Mouse (Mus musculus): ENCODE measurements around the gene Bet1l.

Gene Bet1l

DNA sequence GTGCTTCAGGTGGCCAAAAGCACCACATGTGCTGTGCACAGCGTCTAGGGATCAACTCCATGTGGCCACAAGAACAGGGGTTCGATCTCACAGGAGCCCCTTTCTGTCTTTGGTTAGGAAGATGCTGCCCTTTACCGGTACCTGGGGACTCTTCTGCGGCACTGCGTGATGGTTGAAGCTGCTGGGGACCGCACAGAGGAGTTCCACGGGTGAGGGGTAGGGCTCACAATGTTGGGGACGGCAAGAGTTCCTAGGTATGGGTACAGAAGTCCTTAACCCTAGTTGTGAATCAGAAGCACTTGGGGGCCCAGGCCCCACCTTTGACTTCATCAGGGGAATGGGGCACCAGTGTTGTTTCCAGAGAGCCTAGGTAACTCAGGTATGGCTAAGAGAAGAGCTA is 1.4 kb upstream of the Bet1l start:
- DNase-seq (ENCODE audit: low read depth, low spot score), result no peak

DNA sequence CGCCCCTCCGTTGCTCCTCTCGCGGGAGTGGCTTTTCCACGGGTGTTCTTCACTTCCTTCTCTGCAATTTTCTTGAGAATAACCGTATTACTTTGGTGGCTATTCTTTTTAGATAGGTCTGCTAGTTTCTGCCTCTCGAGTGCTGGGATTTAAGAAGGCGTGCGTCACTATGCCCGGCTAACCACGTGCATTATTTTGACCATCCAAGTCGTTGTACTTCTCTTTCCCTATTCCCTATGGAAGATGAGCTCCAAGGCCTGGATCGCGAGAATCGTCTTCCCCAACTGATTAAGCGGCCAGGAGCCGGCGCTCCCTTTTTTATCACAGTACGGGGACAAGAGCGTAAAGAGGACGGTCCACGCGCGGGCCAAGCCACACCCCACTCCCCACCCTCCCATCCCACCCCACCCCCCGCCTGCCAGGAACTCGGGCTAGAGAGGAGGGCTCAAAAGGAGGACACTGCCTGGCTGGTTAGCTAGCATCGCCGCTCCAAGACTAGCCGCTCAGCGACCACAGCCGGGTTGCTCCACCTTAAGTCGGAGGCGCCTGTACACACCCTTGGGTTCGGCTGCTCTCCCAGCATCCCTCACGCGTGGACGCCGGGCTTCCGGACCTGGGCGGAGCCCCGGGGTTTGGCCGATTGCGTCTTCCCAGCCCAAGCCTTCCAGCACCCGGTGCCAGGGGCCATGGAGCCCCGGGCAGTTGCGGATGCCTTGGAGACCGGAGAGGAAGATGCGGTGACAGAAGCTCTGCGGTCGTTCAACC is 410 bp downstream of the Bet1l start, which contains the start of gene Ric8a:
Gene Ric8a, plus strand, starts transcription at position 173 of the 765 bp plus-strand sequence.
- no peak for DNase-seq (ENCODE audit: low read depth, low spot score)

GRCm38 (mm10) chr7:140855860-140856784 is 1.3 kb downstream of the Bet1l start, which contains the start of gene Gm45785:
Gene Gm45785, minus strand, starts transcription at chr7:140856331.
- DNase-seq (ENCODE audit: low read depth, low spot score), result peak; percentile 73

DNA sequence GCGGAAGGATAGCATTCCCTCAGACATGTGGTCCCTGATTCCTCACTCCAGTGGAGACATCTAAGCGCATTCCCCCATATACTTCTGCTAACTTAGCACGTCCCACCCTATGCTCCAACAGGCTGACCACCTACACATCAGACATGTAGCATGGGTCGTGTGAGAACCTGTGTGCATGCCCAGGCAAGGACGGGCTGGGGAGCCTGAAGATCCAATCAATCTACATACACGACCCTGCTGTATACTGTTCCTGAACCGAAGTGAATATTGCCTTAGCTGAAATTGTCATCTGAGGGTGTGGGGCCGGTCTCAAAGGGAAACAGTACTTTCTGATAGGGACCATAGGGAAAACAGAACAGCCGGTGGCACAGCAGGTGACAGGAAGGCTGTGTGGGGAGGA is 2.2 kb downstream of the Bet1l start:
- no peak for DNase-seq (ENCODE audit: low read depth, low spot score)

DNA sequence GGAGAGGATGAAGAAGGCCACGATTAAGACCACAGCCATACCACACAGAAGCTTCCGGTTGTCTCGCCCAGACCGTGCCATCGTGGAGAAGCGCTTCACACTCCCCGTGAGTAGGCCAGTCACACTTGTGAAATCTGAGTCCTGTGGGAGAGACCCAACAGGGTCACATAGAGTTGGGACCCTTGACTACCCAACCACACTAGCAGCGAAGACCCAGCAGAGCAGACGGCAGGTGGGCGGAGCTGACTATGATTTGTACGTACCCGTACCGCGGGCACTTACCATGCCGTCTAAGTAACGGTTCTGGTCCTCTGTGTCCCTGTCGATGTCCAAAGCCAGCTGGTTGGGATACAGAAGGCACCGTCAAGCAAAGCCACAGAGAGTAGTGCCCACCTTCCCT is 2.9 kb downstream of the Bet1l start:
- no peak for DNase-seq (ENCODE audit: low read depth, low spot score)

- DNase-seq (ENCODE audit: low read depth, low spot score), result no peak
Observed at GRCm38 (mm10) chr7:140853386-140853785, 4.0 kb downstream of the Bet1l start.

- no peak for DNase-seq (ENCODE audit: low read depth, low spot score)
Observed at GRCm38 (mm10) chr7:140851916-140852315, 5.5 kb downstream of the Bet1l start.

DNA sequence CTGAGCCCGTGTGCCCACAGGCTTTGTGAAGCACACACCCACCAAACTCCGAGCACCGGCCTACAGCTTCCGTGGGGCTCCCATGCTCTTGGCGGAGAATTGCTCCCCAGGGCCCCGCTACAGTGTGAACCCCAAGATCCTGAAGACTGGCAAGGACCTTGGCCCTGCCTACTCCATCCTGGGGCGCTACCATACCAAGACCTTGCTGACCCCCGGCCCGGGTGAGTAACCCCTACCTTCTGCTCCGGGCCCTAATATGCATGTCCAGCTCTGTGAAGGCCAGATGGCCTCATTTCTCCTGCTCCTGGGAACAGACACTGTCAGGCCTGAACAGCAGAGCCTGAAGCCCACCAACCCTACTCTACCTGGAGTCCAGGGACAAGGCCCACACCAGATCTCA is 8.8 kb downstream of the Bet1l start:
- no peak for DNase-seq (ENCODE audit: low read depth, low spot score)

GRCm38 (mm10) chr7:140847755-140848580 is 9.4 kb downstream of the Bet1l start, which contains the start of gene Odf3:
Gene Odf3, plus strand, starts transcription at chr7:140847805.
- DNase-seq (ENCODE audit: low read depth, low spot score), result no peak

DNA sequence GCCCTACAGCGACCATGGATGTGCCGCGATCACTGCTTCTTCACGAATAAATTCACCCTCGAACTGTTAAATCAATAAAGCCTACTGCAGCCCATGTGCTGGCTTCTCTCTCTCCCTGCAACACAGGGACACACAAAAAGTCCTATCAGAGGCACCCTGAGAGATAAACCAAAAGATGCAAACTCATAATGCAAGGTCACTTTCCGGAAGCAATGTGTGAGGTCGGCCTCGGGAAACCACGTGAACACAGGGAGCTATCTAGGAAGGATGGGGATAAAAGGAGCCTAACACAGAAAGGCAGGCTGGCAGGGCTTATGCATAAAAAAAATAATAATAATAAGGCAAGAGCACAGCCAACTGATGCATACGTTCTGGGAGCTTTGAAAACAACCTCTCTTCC is 10.7 kb downstream of the Bet1l start:
- no peak for DNase-seq (ENCODE audit: low read depth, low spot score)

GRCm38 (mm10) chr7:140845683-140846082 is 11.7 kb downstream of the Bet1l start:
- DNase-seq (ENCODE audit: low read depth, low spot score), result no peak

DNA sequence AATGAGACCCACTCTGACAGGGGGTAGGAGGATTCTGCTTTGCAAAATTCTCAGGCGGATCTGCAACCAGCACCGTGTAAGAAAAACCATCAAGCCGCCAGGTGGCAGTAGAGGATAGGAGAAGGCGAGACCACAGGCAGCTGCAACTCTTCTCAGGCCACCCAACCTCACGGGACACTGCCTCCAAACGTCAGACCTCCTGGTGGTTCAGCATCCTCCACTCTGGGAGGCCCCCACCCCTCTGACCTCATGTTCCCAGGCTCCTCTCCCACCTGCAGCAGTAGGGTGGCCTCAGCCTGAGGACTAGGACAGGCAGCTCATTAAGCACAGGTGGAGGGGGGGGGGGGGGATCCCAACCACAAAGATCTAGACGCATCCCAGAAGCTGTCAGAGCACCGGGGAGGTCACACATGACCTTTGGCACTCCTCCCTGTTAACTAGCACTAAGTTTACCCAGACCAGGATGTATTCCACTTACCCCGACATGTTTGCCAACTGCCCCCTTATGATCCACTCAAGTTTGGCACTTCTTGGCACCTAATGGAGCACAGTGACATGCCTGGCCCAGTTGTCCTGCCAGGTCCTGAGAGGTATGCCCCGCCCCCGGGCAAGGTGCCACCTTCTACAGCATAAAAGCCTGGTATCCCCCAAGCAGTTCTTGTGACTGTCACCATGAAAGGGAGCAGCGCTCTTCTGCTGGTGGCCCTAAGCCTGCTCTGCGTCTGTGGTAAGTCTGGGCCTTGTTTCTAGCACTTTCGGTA is 12.3 kb downstream of the Bet1l start, which contains the start of gene Scgb1c1:
Gene Scgb1c1, plus strand, starts transcription at position 643 of the 761 bp plus-strand sequence.
- peak; percentile 67 for DNase-seq (ENCODE audit: low read depth, low spot score)

- DNase-seq (ENCODE audit: low read depth, low spot score), result no peak
Observed at GRCm38 (mm10) chr7:140843806-140844205, 13.6 kb downstream of the Bet1l start.

DNA sequence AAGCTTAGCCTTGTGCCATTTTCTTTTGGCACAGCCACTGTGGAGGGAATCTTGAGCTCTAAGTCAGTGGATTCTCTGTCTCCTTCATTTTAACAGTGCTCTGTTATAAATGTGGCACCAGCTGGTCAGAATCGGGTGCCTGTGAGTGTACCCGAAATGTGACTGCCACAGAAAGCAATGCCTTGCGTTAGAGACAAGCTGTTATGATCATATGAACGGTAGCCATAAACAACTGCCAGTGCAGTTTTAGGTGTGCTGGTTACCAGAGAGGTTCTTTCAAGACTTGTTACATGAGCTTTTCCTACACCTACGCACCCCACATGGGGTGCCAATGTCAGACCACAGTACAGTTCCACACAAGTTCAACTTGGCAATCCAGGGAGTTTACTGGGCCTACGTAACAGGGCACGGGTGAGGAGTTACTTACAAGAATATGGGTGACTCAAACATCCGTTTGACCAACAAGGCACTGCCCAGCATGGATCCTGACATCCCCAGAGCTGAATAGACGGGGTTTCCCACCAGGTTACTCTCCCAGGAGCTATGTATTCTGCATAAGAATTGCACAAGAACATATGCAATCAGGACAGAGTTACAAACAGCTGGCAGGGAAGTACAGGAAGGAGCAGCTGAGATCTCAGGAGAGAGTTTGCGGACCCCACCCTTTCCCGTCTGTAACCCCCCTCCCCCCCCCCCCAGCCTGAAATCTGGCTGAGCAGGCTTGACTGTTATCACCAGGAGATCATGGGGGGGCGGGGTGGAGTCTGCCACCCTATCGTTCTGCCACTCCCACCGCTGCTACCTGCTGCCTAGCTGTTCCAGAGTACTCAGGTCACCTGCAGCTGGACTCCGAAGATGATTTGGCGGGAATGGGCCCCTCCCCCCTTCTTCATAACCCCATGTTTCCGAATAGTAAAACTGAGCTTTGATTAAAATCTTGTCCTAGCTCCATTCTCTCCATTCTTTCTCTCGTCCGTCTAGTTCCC is 16.3 kb downstream of the Bet1l start:
- DNase-seq (ENCODE audit: low read depth, low spot score), result no peak

DNA sequence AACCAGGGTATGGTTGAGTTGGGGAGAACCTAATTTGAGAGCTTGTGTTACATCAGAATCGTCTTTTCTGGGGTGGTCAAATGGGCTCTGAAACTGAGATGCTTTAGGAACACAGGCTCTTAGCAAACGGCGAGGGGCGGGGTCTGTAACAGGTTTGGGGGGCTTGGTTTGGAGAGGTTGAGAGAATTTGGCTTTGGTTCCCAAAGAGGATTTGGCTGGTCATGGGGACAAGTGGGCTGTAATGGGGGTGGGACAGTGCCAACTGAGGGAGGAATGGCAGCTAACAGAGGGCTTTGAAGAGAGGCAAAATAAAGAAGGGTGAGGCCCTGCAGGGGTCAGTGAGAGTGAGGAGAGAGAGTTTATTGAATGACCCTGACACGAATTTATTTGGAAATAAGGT is 17.8 kb downstream of the Bet1l start:
- DNase-seq (ENCODE audit: low read depth, low spot score), result no peak

DNA sequence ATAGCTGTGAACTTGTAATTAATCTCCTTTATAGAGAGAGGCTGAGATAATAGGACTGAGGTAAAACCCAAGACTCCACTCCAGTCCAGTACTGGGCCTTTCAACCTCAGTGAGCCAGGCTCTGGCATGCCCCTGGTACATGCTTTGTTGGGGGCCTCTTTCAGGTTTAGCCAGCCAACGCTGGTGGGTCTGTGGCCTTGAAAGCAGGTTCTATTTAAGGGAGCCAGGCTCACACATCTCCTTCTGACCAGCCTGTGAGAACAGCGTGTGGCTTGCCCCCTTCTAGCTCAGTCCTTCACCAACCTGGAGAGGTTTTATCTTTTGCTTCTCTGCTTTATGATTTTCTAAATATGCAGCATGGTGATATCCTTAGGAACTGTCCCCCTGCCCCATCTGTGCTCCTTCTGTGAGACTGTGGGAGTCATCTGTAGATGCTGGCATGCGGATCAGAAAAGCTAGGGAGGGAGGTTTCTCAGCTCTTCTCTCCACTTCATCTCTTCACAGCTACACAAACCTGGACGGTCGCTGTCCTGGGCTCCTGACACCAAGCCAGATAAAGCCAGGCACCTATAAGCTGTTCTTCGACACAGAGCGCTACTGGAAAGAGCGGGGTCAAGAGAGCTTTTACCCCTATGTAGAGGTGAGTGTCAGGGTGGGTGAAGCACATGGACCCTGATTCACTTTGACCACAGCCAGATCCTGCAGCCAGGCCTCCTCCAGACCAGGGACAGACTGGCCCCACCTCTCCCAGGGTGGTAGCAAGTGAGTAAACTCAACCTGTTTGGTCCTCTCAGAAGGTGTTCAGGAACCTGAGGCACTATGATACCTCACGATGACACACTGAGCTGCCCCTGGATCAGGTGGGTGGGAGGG is 20.9 kb downstream of the Bet1l start:
- DNase-seq (ENCODE audit: low read depth, low spot score), result no peak

DNA sequence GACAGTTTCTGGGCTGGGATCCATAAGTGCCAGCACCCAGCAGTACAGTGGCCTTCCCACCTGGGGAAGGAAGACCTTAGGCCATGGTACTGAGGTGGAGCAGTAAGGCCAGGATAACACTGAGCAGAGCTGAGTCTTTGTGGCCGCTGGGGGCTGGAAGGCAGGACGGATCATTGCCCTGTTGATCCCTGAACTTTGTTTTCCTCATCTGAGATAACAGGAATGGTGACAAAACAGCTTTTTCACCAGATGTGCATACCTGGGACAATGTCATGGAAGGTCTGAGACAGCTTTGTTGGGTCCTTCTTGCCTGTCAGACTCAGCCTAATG is 21.7 kb downstream of the Bet1l start:
- no peak for DNase-seq (ENCODE audit: low read depth, low spot score)

GRCm38 (mm10) chr7:140834968-140835757 is 22.2 kb downstream of the Bet1l start, which contains the start of gene Urah:
Gene Urah, plus strand, starts transcription at chr7:140835018.
- DNase-seq (ENCODE audit: low read depth, low spot score), result no peak

All from retina, adult 2 months (tissue).